Mouse (Mus musculus) C2C12 (cell line): ENCODE results near the gene Mydgf. TPM values are rescaled to one million over a fixed set of nuclear protein-coding genes. Genes with fewer than 3 reads are reported as not detected.

Experiments used
- H3K27me3 ChIP-seq: one replicate; pipeline ENCODE4 v1.6.1; 2011; ENCODE audit not compliant: control insufficient read depth, insufficient read depth, insufficient read length
- H3K36me3 ChIP-seq: one replicate; pipeline ENCODE4 v1.6.1; 2011; ENCODE audit not compliant: control insufficient read depth, insufficient read depth
- H3K4me3 ChIP-seq: one replicate; pipeline ENCODE4 v1.5.1; 2011; ENCODE audit warnings: mild to moderate bottlenecking, control low read depth; ENCODE audit not compliant: poor library complexity, insufficient read depth, severe bottlenecking
- H3K79me2 ChIP-seq: one replicate; pipeline ENCODE4 v1.6.1; 2011; ENCODE audit not compliant: control insufficient read depth, insufficient read depth
- H3K79me3 ChIP-seq: one replicate; pipeline ENCODE4 v1.6.1; 2011; ENCODE audit warnings: low read depth, control low read depth
- H3ac ChIP-seq: one replicate; pipeline ENCODE3; 2011; ENCODE audit warnings: low read depth; ENCODE audit not compliant: control insufficient read depth, insufficient read length
- CEBPB ChIP-seq: IDR thresholded peaks from one replicate; pipeline ENCODE4 v1.6.1; 2011; ENCODE audit warnings: low read depth, mild to moderate bottlenecking, control low read depth, moderate library complexity
- CTCF ChIP-seq: IDR thresholded peaks from one replicate; pipeline ENCODE4 v1.5.1; 2011; ENCODE audit not compliant: control insufficient read depth, insufficient read depth, insufficient read length
- FOSL1 ChIP-seq: IDR thresholded peaks from one replicate; pipeline ENCODE4 v1.8.0; 2011; ENCODE audit warnings: mild to moderate bottlenecking, low read length; ENCODE audit not compliant: poor library complexity, insufficient read depth, severe bottlenecking
- MAX ChIP-seq: IDR thresholded peaks from one replicate; pipeline ENCODE4 v1.6.1; 2011; ENCODE audit warnings: mild to moderate bottlenecking, control low read depth
- MYOD1 ChIP-seq: IDR thresholded peaks from one replicate; pipeline ENCODE4 v1.6.1; 2011; ENCODE audit warnings: low read depth; ENCODE audit not compliant: control insufficient read depth, insufficient read length
- MYOG ChIP-seq: IDR thresholded peaks from one replicate; pipeline ENCODE4 v1.6.1; 2011; ENCODE audit not compliant: control insufficient read depth, insufficient read length; ENCODE audit errors: extremely low read depth
- USF1 ChIP-seq: IDR thresholded peaks from one replicate; pipeline ENCODE4 v1.6.1; 2011; ENCODE audit warnings: low read depth, mild to moderate bottlenecking, control low read depth, moderate library complexity
- polyA plus RNA-seq: library from polyadenylated mRNA; unstranded; fragments of >200 nt; fragmentation: generic; extraction: Trizol; gene quantifications from one replicate; pipeline ENCODE4 v1.2.1, GENCODE M21; 2012; ENCODE audit warnings: missing spikeins

Gene Mydgf
- polyA plus RNA-seq, 1 experiment, result 106 TPM

DNA sequence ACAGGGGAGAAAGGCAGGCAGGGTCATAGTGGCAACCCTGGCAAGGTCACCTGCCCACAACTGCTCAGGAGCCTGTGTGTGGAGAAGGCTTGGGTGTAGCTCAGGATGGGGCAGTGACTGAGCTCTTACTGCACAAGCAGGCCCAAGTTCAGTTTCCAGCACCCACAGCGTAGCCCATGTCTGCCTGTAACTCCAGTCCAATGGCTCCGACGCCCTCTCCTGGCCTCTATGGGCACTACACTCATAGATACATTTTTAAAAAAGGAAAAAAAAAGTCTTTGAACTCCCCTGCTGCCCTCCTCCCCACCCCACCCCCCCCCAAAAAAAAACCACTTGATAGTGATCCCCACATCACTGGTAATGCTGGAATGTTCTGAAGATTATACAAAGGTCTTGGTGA lies 17.9 kb upstream of the Mydgf start:
- no peak overlapping the region for H3ac ChIP-seq
- no peaks in the 10 kb centered on the region for H3K27me3 ChIP-seq
- peaks cover 59% of the 10 kb centered on the region for H3K36me3 ChIP-seq
- no peaks in the 10 kb centered on the region for H3K79me2 ChIP-seq
- H3K79me3 ChIP-seq, result no peaks in the 10 kb centered on the region
- H3K4me3 ChIP-seq, result no peak overlapping the region
- no peak for TF ChIP-seq CTCF
- TF ChIP-seq MAX, result no peak
- no peak for TF ChIP-seq FOSL1
- TF ChIP-seq CEBPB, result no peak
- no peak for TF ChIP-seq MYOG
- TF ChIP-seq MYOD1, result no peak
- TF ChIP-seq USF1, result no peak

- TF ChIP-seq CEBPB, result no peak
- TF ChIP-seq MYOD1, result no peak
- TF ChIP-seq MYOG, result no peak
- TF ChIP-seq USF1, result no peak
- TF ChIP-seq FOSL1, result no peak
- H3K27me3 ChIP-seq, result no peaks in the 10 kb centered on the region
- H3ac ChIP-seq, result no peak overlapping the region
- no peaks in the 10 kb centered on the region for H3K79me3 ChIP-seq
- no peaks in the 10 kb centered on the region for H3K79me2 ChIP-seq
- H3K4me3 ChIP-seq, result no peak overlapping the region
- peaks cover 65% of the 10 kb centered on the region for H3K36me3 ChIP-seq
Measured at GRCm38 (mm10) chr17:56200586-56200985, 16.9 kb upstream of the Mydgf start.

DNA sequence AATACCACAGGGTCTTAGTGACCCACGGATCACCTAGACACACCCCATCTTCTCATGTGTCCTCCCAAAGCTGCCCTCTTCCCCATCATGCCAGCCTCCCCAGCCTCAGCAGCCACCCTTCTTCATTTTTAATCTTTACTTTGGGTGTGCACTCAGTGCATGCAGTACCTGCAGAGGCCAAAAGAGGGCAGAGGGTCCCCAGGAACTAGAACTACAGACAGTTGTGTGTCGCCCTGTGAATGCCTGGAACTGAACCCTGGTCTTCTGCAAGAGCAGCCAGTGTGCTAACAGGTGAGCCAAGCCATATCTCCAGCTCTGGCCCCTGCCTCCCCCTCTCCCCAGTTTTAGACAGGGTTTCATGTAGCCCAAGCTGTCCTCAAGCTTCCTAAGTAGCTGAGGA lies 13.1 kb upstream of the Mydgf start:
- H3K4me3 ChIP-seq, result no peak overlapping the region
- TF ChIP-seq USF1 (no peak), MAX (no peak), MYOD1 (no peak), FOSL1 (no peak)
- peaks cover 50% of the 10 kb centered on the region for H3K36me3 ChIP-seq
- no peaks in the 10 kb centered on the region for H3K79me2 ChIP-seq
- no peaks in the 10 kb centered on the region for H3K27me3 ChIP-seq
- no peak overlapping the region for H3ac ChIP-seq
- no peaks in the 10 kb centered on the region for H3K79me3 ChIP-seq

DNA sequence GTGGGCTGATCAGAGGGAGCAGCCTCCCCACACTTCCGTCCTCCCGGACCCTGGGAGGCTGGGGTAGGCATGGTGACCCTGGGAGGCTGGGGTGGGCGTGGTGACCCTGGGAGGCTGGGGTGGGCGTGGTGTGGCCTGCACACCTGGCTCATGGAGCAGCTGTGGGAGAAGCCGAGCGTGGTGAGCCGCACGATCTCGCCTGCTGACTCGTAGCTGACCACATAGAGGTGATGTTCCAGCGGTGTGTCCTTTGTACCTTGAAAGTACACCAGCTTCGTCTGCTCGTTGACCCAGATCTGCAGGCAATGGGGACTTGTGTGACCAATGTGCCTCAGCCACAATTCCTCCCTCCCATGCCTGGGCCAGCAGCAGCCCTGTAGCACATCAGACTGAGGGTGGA lies 11.0 kb upstream of the Mydgf start:
- Histone ChIP-seq H3K27me3 (no peaks in the 10 kb centered on the region), H3K36me3 (peaks cover 50% of the 10 kb centered on the region), H3K79me3 (no peaks in the 10 kb centered on the region), H3K4me3 (no peak overlapping the region), H3ac (no peak overlapping the region), H3K79me2 (no peaks in the 10 kb centered on the region)
- TF ChIP-seq USF1 (no peak), CTCF (no peak), CEBPB (no peak), MAX (no peak), FOSL1 (no peak), MYOD1 (no peak), MYOG (no peak)

DNA sequence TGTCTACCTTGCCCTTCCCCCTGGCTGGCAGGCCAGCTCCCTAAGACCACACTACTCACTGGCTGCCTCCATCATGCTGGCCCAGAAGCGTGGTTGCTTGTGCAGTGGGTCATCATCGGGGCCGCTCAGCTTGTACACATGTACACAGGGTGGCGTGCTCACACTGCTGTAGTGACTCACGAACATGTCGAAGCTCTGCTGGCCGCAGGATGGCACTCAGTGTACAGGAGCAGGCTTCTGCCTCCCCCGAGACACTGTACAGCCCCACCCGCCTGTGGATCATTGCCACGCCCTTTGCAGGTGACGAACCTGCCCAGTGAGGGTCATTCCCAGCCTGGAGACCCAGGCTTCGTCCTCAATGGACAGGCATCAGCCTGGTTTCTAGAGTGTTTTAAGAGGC lies 10.6 kb upstream of the Mydgf start:
- Histone ChIP-seq H3K27me3 (no peaks in the 10 kb centered on the region), H3K4me3 (no peak overlapping the region), H3K79me3 (no peaks in the 10 kb centered on the region), H3K79me2 (no peaks in the 10 kb centered on the region), H3ac (no peak overlapping the region), H3K36me3 (peaks cover 52% of the 10 kb centered on the region)
- TF ChIP-seq CTCF, result no peak
- TF ChIP-seq FOSL1, result no peak
- no peak for TF ChIP-seq MYOG
- TF ChIP-seq USF1, result no peak
- no peak for TF ChIP-seq MAX
- no peak for TF ChIP-seq CEBPB
- no peak for TF ChIP-seq MYOD1

DNA sequence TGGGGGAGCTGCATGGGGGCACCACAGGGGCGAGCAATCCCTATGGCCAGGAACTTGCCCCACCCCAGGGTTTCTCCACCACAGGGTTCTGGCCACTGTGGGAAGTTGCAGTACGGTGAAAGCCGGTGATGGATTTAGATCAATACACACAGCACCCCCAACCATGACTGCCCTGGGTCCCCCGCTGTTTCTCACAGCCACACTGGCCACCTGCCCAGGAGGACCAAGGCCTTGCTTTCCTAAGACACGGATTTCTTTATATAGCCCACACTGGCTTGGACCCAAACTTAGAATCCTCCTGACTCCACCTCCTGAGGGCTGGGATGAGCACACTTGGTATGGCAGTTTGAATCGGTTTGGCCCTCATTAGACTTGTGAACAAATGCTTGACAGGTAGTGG lies 7.5 kb upstream of the Mydgf start:
- TF ChIP-seq FOSL1 (no peak), MYOD1 (no peak)
- Histone ChIP-seq H3ac (no peak overlapping the region), H3K4me3 (no peak overlapping the region), H3K27me3 (no peaks in the 10 kb centered on the region), H3K36me3 (peaks cover 48% of the 10 kb centered on the region), H3K79me2 (no peaks in the 10 kb centered on the region), H3K79me3 (no peaks in the 10 kb centered on the region)
